Mouse (Mus musculus): ENCODE measurements at regions not wholly inside any gene's neighbourhood (a gene's known extent, or its start where the extent isn't known, plus 50 kb on each side); places are given as distances from the start of the nearest gene placed in this dataset.
"Not testable (repeated sequence)": the region's sequence is repeated elsewhere in the genome, so short reads cannot be mapped to it uniquely, and the experiment has no call there.

DNA sequence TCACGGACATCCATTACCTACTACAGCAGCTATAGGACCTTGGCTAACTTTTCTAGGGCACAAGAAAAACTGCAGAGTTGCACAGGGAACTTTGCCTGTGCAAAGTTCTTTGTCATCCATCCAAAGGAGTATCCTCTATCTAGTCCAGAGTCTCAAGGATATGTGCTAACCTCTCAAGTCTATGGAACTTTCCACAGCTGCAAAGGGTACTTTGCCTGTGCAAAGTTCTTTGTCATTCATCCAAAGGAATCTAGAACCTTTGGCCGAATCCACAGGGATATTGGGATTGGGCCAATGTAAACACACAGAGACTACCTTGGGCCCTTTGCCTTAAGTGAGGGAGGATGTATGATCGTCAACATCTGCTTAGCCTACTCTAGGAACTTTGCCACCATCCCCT, 163.3 kb downstream of the Il13ra2 start:
- DNase-seq = peak; percentile 12

DNA sequence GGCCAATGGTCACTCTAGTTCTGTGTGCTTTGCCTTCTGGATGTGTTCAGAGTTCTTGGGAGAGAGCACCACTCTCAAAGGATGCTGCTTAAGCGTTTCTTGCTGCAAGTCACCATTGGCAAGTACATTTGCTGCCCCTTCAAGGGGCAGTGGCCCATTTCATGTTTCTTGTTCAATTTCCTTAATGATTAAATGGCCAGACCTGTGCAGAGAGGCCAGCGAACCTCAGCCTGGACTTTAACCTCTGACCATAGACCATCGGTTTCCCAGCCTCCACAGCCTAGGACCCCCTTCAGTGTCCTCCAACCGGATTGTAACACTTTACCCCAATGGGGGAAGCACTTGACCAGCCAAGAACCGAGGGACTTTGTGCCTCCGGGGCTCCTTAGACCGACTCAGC, 169.9 kb downstream of the Il13ra2 start:
- DNase-seq = peak; percentile 41

DNA sequence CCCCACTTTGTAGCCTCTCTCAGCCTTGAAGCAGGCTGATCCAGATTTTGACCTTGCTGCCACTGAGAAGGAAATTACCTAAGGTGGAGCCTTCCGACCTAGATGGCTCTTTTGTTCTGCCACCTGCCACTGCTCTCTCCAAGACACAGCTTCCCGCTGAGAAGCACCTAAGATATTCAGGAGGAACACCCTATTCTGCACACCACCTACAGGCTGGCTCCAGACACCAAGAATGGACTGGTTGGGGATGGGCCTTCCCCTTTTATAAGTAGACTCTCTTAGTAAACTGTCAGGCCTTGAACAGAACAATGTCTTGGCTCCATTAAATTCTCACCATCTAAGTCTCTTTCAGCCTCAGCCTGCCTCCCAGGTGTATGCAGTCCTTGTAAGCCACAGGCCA, 175.4 kb downstream of the Il13ra2 start:
- DNase-seq = not testable (repeated sequence)

All from kidney, adult 11 months (tissue).